In the genomic region with DNA sequence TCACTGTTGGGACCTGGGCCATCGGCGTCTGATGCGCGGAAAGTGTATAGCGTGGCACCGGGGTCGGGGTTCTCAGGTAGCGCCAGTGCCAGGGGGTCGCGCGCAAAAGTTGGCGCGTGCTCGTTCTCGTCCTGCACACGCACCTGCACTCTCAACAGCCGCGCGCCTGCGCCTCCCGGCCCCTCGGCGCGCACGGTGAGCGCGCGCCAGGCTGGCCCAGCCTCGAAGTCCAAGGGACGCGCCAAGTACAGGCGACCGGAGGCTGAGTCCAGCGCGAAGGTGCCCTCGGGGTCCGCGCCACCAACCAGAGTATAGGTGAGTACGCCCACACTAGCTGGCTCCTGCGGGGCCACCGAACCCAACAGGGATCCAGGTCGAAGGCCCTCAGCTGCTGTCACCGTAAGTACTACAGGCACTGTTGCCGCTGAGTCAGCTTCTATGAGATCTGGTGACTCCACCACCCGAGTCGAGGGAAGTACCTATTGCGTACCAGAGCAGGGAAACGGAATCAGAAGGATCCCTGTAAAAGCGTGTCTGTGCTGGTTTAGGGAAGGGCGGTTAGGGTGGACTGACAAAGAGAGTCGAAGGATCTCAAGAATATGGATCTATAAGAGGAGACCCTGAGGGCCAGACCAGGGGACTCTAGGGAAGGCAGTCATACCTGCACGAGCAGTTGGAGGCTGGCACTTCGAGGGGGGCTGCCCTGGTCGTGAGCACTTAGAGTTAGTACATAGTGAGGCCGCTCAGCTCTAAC, we compare ENCODE assay signal across 8 mouse cellular contexts. TPM values are rescaled to one million over a fixed set of nuclear protein-coding genes. Genes with fewer than 3 reads are reported as not detected.
DNase-seq lines count a peak whose midpoint lies in the region; ATAC-seq and TF ChIP-seq lines count a peak whose summit lies in the region.

No protein-coding gene starts in this region.

- H3K27me3 ChIP-seq in intestine, embryonic 15.5 days (replicated peaks) = peaks cover 6% of the 10 kb centered on the region; the same call in 1 of the 2 replicates
- H3K27me3 ChIP-seq in midbrain, embryonic 16.5 days (ENCODE audit: control insufficient read depth, insufficient read depth, low read depth, low read length) = no peaks in the 10 kb centered on the region

- H3K36me3 ChIP-seq in intestine, embryonic 15.5 days = peaks cover 37% of the 10 kb centered on the region
- peaks cover 62% of the 10 kb centered on the region for H3K36me3 ChIP-seq in midbrain, embryonic 16.5 days (ENCODE audit: control insufficient read depth, insufficient read depth, low read length)

- TF ChIP-seq CTCF in left cerebral cortex, adult 2 months (IDR thresholded peaks at IDR 0.05) = no peak

- WGBS in intestine, embryonic 15.5 days = 46% methylated on average over 55 of the region's 55 CpGs
- WGBS in midbrain, embryonic 16.5 days = 30% methylated on average over 55 of the region's 55 CpGs

- intact Hi-C loops in left cerebral cortex, adult 2 months (cut with DNase I) = no loop called here
- intact Hi-C loops in left cerebral cortex, postnatal 10 days (cut with DNase I) = no loop called here

- peaks cover 2% of the 10 kb centered on the region; the same call in 1 of the 2 replicates for H3K4me1 ChIP-seq in intestine, embryonic 15.5 days (replicated peaks)
- peaks cover 2% of the 10 kb centered on the region; the same call in 1 of the 2 replicates for H3K4me1 ChIP-seq in midbrain, embryonic 16.5 days (ENCODE audit: control insufficient read depth, insufficient read depth, low read length)

- ATAC-seq in intestine, embryonic 15.5 days = peak; percentile 44
- ATAC-seq in midbrain, embryonic 16.5 days = peak; percentile 22; the same call in 1 of the 2 replicates

- peak; percentile 26 for DNase-seq in embryo, embryonic 11 days
- DNase-seq in embryo, embryonic 10 days (ENCODE audit: low spot score) = no peak
- no peak for DNase-seq in left cerebral cortex, adult 2 months (ENCODE audit: extremely low spot score in 1 of 2, low spot score in 2 of 2)
- no peak for DNase-seq in left cerebral cortex, postnatal 10 days (ENCODE audit: extremely low spot score in 1 of 2, low spot score in 2 of 2)
- DNase-seq in adrenal gland, adult (ENCODE audit: inconsistent age in 2 of 2, low spot score in 1 of 2) = no peak
- no peak for DNase-seq in adrenal gland, adult 18-20 months (ENCODE audit: low spot score in 2 of 2)

- no peaks in the 10 kb centered on the region for H3K9me3 ChIP-seq in intestine, embryonic 15.5 days
- no peaks in the 10 kb centered on the region for H3K9me3 ChIP-seq in midbrain, embryonic 16.5 days (replicated peaks; ENCODE audit: control insufficient read depth, low read length, poor library complexity, severe bottlenecking)

- no peak overlapping the region for H3K27ac ChIP-seq in left cerebral cortex, adult 2 months
- no peak overlapping the region for H3K27ac ChIP-seq in intestine, embryonic 15.5 days
- H3K27ac ChIP-seq in midbrain, embryonic 16.5 days (ENCODE audit: low read length) = no peak overlapping the region

- H3K9ac ChIP-seq in intestine, embryonic 15.5 days = no peak overlapping the region
- H3K9ac ChIP-seq in midbrain, embryonic 16.5 days (ENCODE audit: low read depth, low read length) = no peak overlapping the region

- H3K4me3 ChIP-seq in left cerebral cortex, adult 2 months = peak overlapping the region; percentile 39
- H3K4me3 ChIP-seq in intestine, embryonic 15.5 days (replicated peaks) = peak overlapping the region; percentile 24
- H3K4me3 ChIP-seq in midbrain, embryonic 16.5 days (ENCODE audit: low read depth, low read length) = no peak overlapping the region

- H3K4me2 ChIP-seq in intestine, embryonic 15.5 days (replicated peaks) = peak overlapping the region; percentile 66
- no peak overlapping the region for H3K4me2 ChIP-seq in midbrain, embryonic 16.5 days (ENCODE audit: low read length)

RNA-seq across cellular contexts. Expression of a gene that starts 10.7 kb away (rescaled TPM):
- total RNA-seq in left cerebral cortex, adult 2 months (2021) = 10 to 100 TPM; 68.2 to 68.4 TPM
- 10 to 100 TPM; 32.6 to 40.0 TPM for total RNA-seq in left cerebral cortex, postnatal 10 days (2021)
- polyA plus RNA-seq in intestine, embryonic 15.5 days (2015; fragmentation: Nextera tagmentation; extraction: Ambion mirVana) = 109 TPM in 2 replicates
- 32.1 and 38.6 TPM in 2 replicates for polyA plus RNA-seq in midbrain, embryonic 16.5 days (2015; fragmentation: Nextera tagmentation; extraction: Ambion mirVana)
- 100 to 1,000 TPM in 1 of 2 experiments, 10 to 100 TPM in 1; 91.0 to 112 TPM for total RNA-seq in adrenal gland, adult 18-20 months (2021)

RNA-seq across cellular contexts. Expression of a gene that starts 18.5 kb away (rescaled TPM):
- 100 to 1,000 TPM; 110 to 111 TPM for total RNA-seq in left cerebral cortex, adult 2 months (2021)
- 100 to 1,000 TPM; 144 to 152 TPM for total RNA-seq in left cerebral cortex, postnatal 10 days (2021)
- 134 and 140 TPM in 2 replicates for polyA plus RNA-seq in intestine, embryonic 15.5 days (2015; fragmentation: Nextera tagmentation; extraction: Ambion mirVana)
- polyA plus RNA-seq in midbrain, embryonic 16.5 days (2015; fragmentation: Nextera tagmentation; extraction: Ambion mirVana) = 76.5 and 78.4 TPM in 2 replicates
- total RNA-seq in adrenal gland, adult 18-20 months (2021) = 100 to 1,000 TPM; 206 to 214 TPM

RNA-seq across cellular contexts. Expression of a gene that starts 24.8 kb away (rescaled TPM):
- 10 to 100 TPM; 10.1 to 10.9 TPM for total RNA-seq in left cerebral cortex, adult 2 months (2021)
- 10 to 100 TPM; 31.1 to 34.7 TPM for total RNA-seq in left cerebral cortex, postnatal 10 days (2021)
- polyA plus RNA-seq in intestine, embryonic 15.5 days (2015; fragmentation: Nextera tagmentation; extraction: Ambion mirVana) = 8.2 and 8.3 TPM in 2 replicates
- 12.5 and 14.3 TPM in 2 replicates for polyA plus RNA-seq in midbrain, embryonic 16.5 days (2015; fragmentation: Nextera tagmentation; extraction: Ambion mirVana)
- 1 to 10 TPM; 4.5 to 4.6 TPM for total RNA-seq in adrenal gland, adult 18-20 months (2021)

RNA-seq across cellular contexts. Expression of a gene that starts 25.5 kb away (rescaled TPM):
- total RNA-seq in left cerebral cortex, adult 2 months (2021) = 10 to 100 TPM; 12.3 to 13.5 TPM
- total RNA-seq in left cerebral cortex, postnatal 10 days (2021) = 10 to 100 TPM in 1 of 2 experiments, 1 to 10 TPM in 1; 9.9 to 16.0 TPM
- polyA plus RNA-seq in intestine, embryonic 15.5 days (2015; fragmentation: Nextera tagmentation; extraction: Ambion mirVana) = 32.4 and 34.4 TPM in 2 replicates
- polyA plus RNA-seq in midbrain, embryonic 16.5 days (2015; fragmentation: Nextera tagmentation; extraction: Ambion mirVana) = 22.4 and 23.4 TPM in 2 replicates
- total RNA-seq in adrenal gland, adult 18-20 months (2021) = 10 to 100 TPM; 21.5 to 25.0 TPM

RNA-seq across cellular contexts. Expression of a gene that starts 26.3 kb away (rescaled TPM):
- 10 to 100 TPM; 67.4 to 73.5 TPM for total RNA-seq in left cerebral cortex, adult 2 months (2021)
- 100 to 1,000 TPM in 1 of 2 experiments, 10 to 100 TPM in 1; 97.7 to 117 TPM for total RNA-seq in left cerebral cortex, postnatal 10 days (2021)
- 313 and 320 TPM in 2 replicates for polyA plus RNA-seq in intestine, embryonic 15.5 days (2015; fragmentation: Nextera tagmentation; extraction: Ambion mirVana)
- polyA plus RNA-seq in midbrain, embryonic 16.5 days (2015; fragmentation: Nextera tagmentation; extraction: Ambion mirVana) = 183 and 192 TPM in 2 replicates
- 100 to 1,000 TPM; 121 to 142 TPM for total RNA-seq in adrenal gland, adult 18-20 months (2021)
